Comparison of ENCODE assay signal across 14 mouse cellular contexts in the genomic region with DNA sequence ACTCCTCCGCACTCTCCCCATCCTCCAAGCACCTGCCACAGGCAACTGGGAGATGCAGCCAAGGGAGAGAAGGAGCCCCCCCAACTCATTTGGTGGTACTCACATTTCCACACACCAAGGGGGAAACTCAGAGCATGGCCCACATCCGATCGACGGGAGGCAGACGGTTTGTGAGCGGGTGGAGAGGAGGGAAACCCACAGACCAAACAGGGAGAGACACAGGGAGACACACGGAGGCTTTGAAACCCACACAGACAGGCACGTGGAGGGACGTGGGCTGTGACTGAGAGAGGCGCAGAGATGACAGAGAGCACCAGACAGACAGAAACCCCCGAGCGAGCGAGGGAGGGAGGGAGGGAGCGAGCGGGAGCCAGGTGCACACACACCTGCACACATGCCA. TPM values are rescaled to one million over a fixed set of nuclear protein-coding genes. Genes with fewer than 3 reads are reported as not detected.
DNase-seq lines count a peak whose midpoint lies in the region; ATAC-seq lines count a peak whose summit lies in the region.
"Had no signal": no experiment of that assay in that cellular context is flagged by ENCODE, and none has a peak within 500 bp of the region (broad histone marks: within the 10 kb centered on the region; RNA-seq: fewer than 3 reads in every experiment).

No protein-coding gene starts in this region.

- no peaks in the 10 kb centered on the region for H3K9me3 ChIP-seq in hindbrain, embryonic 12.5 days (replicated peaks)
- no peaks in the 10 kb centered on the region for H3K9me3 ChIP-seq in hindbrain, embryonic 11.5 days (ENCODE audit: control insufficient read depth, low read length)
- H3K9me3 ChIP-seq in neural tube, embryonic 13.5 days = no peaks in the 10 kb centered on the region
- no peaks in the 10 kb centered on the region for H3K9me3 ChIP-seq in forebrain, embryonic 15.5 days

- H3K27me3 ChIP-seq in hindbrain, embryonic 12.5 days = no peaks in the 10 kb centered on the region; the same call in 1 of the 2 replicates
- no peaks in the 10 kb centered on the region for H3K27me3 ChIP-seq in hindbrain, embryonic 11.5 days (ENCODE audit: control insufficient read depth, insufficient read depth, low read length)
- no peaks in the 10 kb centered on the region; the same call in 1 of the 2 replicates for H3K27me3 ChIP-seq in neural tube, embryonic 13.5 days
- no peaks in the 10 kb centered on the region for H3K27me3 ChIP-seq in forebrain, embryonic 15.5 days

- WGBS in hindbrain, embryonic 12.5 days = 64% methylated on average over 15 of the region's 15 CpGs
- 63% methylated on average over 15 of the region's 15 CpGs for WGBS in hindbrain, embryonic 11.5 days
- whole genome bisulfite sequencing in neural tube, embryonic 13.5 days = 41% methylated on average over 15 of the region's 15 CpGs
- WGBS in forebrain, embryonic 15.5 days = 58% methylated on average over 15 of the region's 15 CpGs

- H3K36me3 ChIP-seq in hindbrain, embryonic 12.5 days = peaks cover 28% of the 10 kb centered on the region
- H3K36me3 ChIP-seq in hindbrain, embryonic 11.5 days (ENCODE audit: control insufficient read depth, insufficient read depth, low read length) = no peaks in the 10 kb centered on the region
- H3K36me3 ChIP-seq in neural tube, embryonic 13.5 days = peaks cover 39% of the 10 kb centered on the region
- no peaks in the 10 kb centered on the region for H3K36me3 ChIP-seq in forebrain, embryonic 15.5 days

- H3K4me1 ChIP-seq in hindbrain, embryonic 12.5 days = peaks cover 76% of the 10 kb centered on the region
- H3K4me1 ChIP-seq in hindbrain, embryonic 11.5 days (replicated peaks; ENCODE audit: control insufficient read depth, insufficient read depth, low read length) = peaks cover 6% of the 10 kb centered on the region
- peaks cover 74% of the 10 kb centered on the region for H3K4me1 ChIP-seq in neural tube, embryonic 13.5 days (replicated peaks)
- peaks cover 37% of the 10 kb centered on the region for H3K4me1 ChIP-seq in forebrain, embryonic 15.5 days

- no peak overlapping the region for H3K4me2 ChIP-seq in hindbrain, embryonic 12.5 days (replicated peaks)
- H3K4me2 ChIP-seq in hindbrain, embryonic 11.5 days (replicated peaks; ENCODE audit: low read depth, low read length) = no peak overlapping the region
- H3K4me2 ChIP-seq in neural tube, embryonic 13.5 days = no peak overlapping the region
- H3K4me2 ChIP-seq in forebrain, embryonic 15.5 days (replicated peaks) = no peak overlapping the region

- no peak for ATAC-seq in hindbrain, embryonic 12.5 days (ENCODE audit: low FRiP score)
- ATAC-seq in hindbrain, embryonic 11.5 days (ENCODE audit: low FRiP score) = no peak
- no peak for ATAC-seq in neural tube, embryonic 13.5 days (ENCODE audit: low read depth)
- no peak for ATAC-seq in forebrain, embryonic 15.5 days (replicated peaks)
- no peak for ATAC-seq in CD4-positive, CD25-positive, alpha-beta regulatory T cell, adult 4 months

- no peak overlapping the region for H3K4me3 ChIP-seq in hindbrain, embryonic 12.5 days
- H3K4me3 ChIP-seq in hindbrain, embryonic 11.5 days (ENCODE audit: low read depth, low read length) = no peak overlapping the region
- no peak overlapping the region for H3K4me3 ChIP-seq in neural tube, embryonic 13.5 days
- H3K4me3 ChIP-seq in forebrain, embryonic 15.5 days = no peak overlapping the region

- H3K9ac ChIP-seq in hindbrain, embryonic 12.5 days = no peak overlapping the region
- no peak overlapping the region for H3K9ac ChIP-seq in hindbrain, embryonic 11.5 days (ENCODE audit: low read depth, low read length)
- H3K9ac ChIP-seq in neural tube, embryonic 13.5 days = peak overlapping the region; percentile 31; the same call in 1 of the 2 replicates
- H3K9ac ChIP-seq in forebrain, embryonic 15.5 days (replicated peaks) = no peak overlapping the region

- no peak for DNase-seq in hindbrain, embryonic 11.5 days (ENCODE audit: low spot score)
- DNase-seq in neural tube, embryonic 10.5 days (ENCODE audit: extremely low spot score, low spot score) = no peak
- peak; percentile 53 to 60 for DNase-seq in right cerebral cortex, postnatal 36 days (ENCODE audit: low spot score in 2 of 2)
- DNase-seq in ovary, postnatal 10 days (ENCODE audit: low spot score) = no peak
- DNase-seq: adrenal gland, postnatal 14 days; embryo, embryonic 11 days; heart, adult 18-20 months; heart, postnatal 10 days; kidney, adult 11 months; lung, postnatal 36 days had no signal

- H3K27ac ChIP-seq in hindbrain, embryonic 12.5 days = peak overlapping the region; percentile 35; the same call in 1 of the 2 replicates
- H3K27ac ChIP-seq in hindbrain, embryonic 11.5 days (ENCODE audit: low read depth, low read length) = no peak overlapping the region
- H3K27ac ChIP-seq in neural tube, embryonic 13.5 days (replicated peaks) = peak overlapping the region; percentile 13; the same call in 1 of the 2 replicates
- peak overlapping the region; percentile 47; the same call in 1 of the 2 replicates for H3K27ac ChIP-seq in forebrain, embryonic 15.5 days (replicated peaks)

RNA-seq across cellular contexts. Expression of a gene that starts 31.6 kb away (rescaled TPM):
- 0.81 and 1.2 TPM in 2 replicates for polyA plus RNA-seq in hindbrain, embryonic 12.5 days (2016; fragmentation: Nextera tagmentation; extraction: Ambion mirVana)
- 0.57 and 0.94 TPM in 2 replicates for polyA plus RNA-seq in hindbrain, embryonic 11.5 days (2014; fragmentation: Nextera tagmentation; extraction: Ambion mirVana)
- 0.68 and 1.0 TPM in 2 replicates for polyA plus RNA-seq in neural tube, embryonic 13.5 days (2015; fragmentation: Nextera tagmentation; extraction: Ambion mirVana)
- polyA plus RNA-seq in forebrain, embryonic 15.5 days (2015; fragmentation: Nextera tagmentation; extraction: Ambion mirVana) = 0.60 and 0.66 TPM in 2 replicates
- 1 to 10 TPM in 1 of 2 experiments, under 1 TPM in 1; 0.67 to 2.8 TPM for polyA plus RNA-seq in CD4-positive, CD25-positive, alpha-beta regulatory T cell, adult 4 months (2017; shearing (Covaris generic))

RNA-seq across cellular contexts. Expression of a gene that starts 49.6 kb away (rescaled TPM):
- polyA plus RNA-seq in hindbrain, embryonic 12.5 days (2016; fragmentation: Nextera tagmentation; extraction: Ambion mirVana) = 19.1 and 21.4 TPM in 2 replicates
- polyA plus RNA-seq in hindbrain, embryonic 11.5 days (2014; fragmentation: Nextera tagmentation; extraction: Ambion mirVana) = 10.9 and 19.3 TPM in 2 replicates
- polyA plus RNA-seq in neural tube, embryonic 13.5 days (2015; fragmentation: Nextera tagmentation; extraction: Ambion mirVana) = 8.9 and 9.3 TPM in 2 replicates
- 6.8 and 9.2 TPM in 2 replicates for polyA plus RNA-seq in forebrain, embryonic 15.5 days (2015; fragmentation: Nextera tagmentation; extraction: Ambion mirVana)
- polyA plus RNA-seq in CD4-positive, CD25-positive, alpha-beta regulatory T cell, adult 4 months (2017; shearing (Covaris generic)) = not detected

Comparison
In these comparisons a context has a peak if more than half of its experiments do, and no peak if none do; other contexts are left out.
1. DNase-seq: peak in right cerebral cortex, postnatal 36 days (2 of 2); none in hindbrain, embryonic 11.5 days (single experiment), neural tube, embryonic 10.5 days (single experiment) and ovary, postnatal 10 days (single experiment).